Mouse (Mus musculus) brain, embryonic 14.5 days (tissue): ENCODE measurements at regions not wholly inside any gene's neighbourhood (a gene's known extent, or its start where the extent isn't known, plus 50 kb on each side); places are given as distances from the start of the nearest gene placed in this dataset.

ENCODE experiments used
- CTCF ChIP-seq: fragments of 200-500 bp; IDR thresholded peaks from 2 replicates; pipeline ENCODE4 v1.5.1; 2012; ENCODE audit warnings: inconsistent platforms, mild to moderate bottlenecking, moderate library complexity, borderline replicate concordance; ENCODE audit not compliant: insufficient read depth, insufficient read length; ENCODE audit errors: extremely low read depth
- POLR2A ChIP-seq: fragments of 200-500 bp; IDR thresholded peaks from 2 replicates; pipeline ENCODE4 v1.6.1; 2012; ENCODE audit warnings: mild to moderate bottlenecking, inconsistent platforms, borderline replicate concordance; ENCODE audit not compliant: poor library complexity, insufficient read depth, insufficient read length, severe bottlenecking; ENCODE audit errors: extremely low read depth

DNA sequence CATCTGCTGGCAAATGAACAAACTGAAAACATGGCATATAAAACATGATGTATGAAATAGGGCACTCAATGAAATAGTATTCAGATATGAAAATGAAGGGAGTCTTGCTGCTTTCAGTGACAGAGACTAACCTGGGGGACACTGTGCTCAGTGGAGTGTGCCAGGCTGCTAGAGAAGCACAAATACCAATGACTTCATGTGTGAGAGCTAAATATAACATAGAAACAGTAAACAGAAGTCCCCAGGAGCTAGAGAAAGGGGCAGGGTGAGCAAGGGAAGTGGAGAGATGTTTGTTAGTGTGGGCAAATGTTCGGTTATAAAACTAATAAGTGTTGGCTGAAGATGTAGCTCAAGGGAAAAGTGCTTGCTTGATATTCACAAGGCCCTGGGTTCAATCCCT lies 293.2 kb upstream of the Jmjd1c start:
- TF ChIP-seq POLR2A (no peak), CTCF (no peak)
